Comparison of ENCODE assay signal across 22 mouse cellular contexts in genomic region chr6:121732632-121733031, GRCm38 (mm10). TPM values are rescaled to one million over a fixed set of nuclear protein-coding genes. Genes with fewer than 3 reads are reported as not detected.
"Had no signal": no experiment of that assay in that cellular context is flagged by ENCODE, and none has a peak within 500 bp of the region (broad histone marks: within the 10 kb centered on the region; RNA-seq: fewer than 3 reads in every experiment).

TSS of gene Gm7298 (plus strand) at chr6:121732932.

- H3K27ac ChIP-seq: neural tube, embryonic 13.5 days; neural tube, embryonic 15.5 days; stomach, embryonic 15.5 days; stomach, postnatal 0 days had no signal

- H3K4me2 ChIP-seq: neural tube, embryonic 13.5 days; neural tube, embryonic 15.5 days; stomach, embryonic 15.5 days had no signal

- H3K36me3 ChIP-seq: neural tube, embryonic 13.5 days; neural tube, embryonic 15.5 days; stomach, embryonic 15.5 days had no signal

- DNase-seq: retina, postnatal 1 day; right cerebral cortex, adult 18-20 months; right cerebral cortex, postnatal 14 days; right cerebral cortex, postnatal 25 days; right cerebral cortex, postnatal 4 days; spleen, adult 18-20 months; thymus, adult 18-20 months; thymus, adult 2 months; thymus, postnatal 14 days; thymus, postnatal 25 days; thymus, postnatal 36 days; thymus, postnatal 4 days had no signal

- H3K9me3 ChIP-seq: neural tube, embryonic 13.5 days; neural tube, embryonic 15.5 days; stomach, embryonic 15.5 days had no signal

- H3K27me3 ChIP-seq: neural tube, embryonic 13.5 days; neural tube, embryonic 15.5 days; stomach, embryonic 15.5 days had no signal

- H3K4me1 ChIP-seq: neural tube, embryonic 13.5 days; neural tube, embryonic 15.5 days; stomach, embryonic 15.5 days had no signal

- H3K9ac ChIP-seq: neural tube, embryonic 13.5 days; neural tube, embryonic 15.5 days; stomach, embryonic 15.5 days had no signal

- H3K4me3 ChIP-seq: neural tube, embryonic 13.5 days; neural tube, embryonic 15.5 days; stomach, embryonic 15.5 days had no signal

RNA-seq across cellular contexts. Expression of gene Gm7298, which starts in this region (rescaled TPM):
- total RNA-seq: neutrophil, adult 5-6 weeks had no signal
- polyA plus RNA-seq: neural tube, embryonic 13.5 days; small intestine, adult 2 months; spleen, adult 2 months; stomach, embryonic 14.5 days; stomach, embryonic 15.5 days; stomach, embryonic 16.5 days; stomach, postnatal 0 days; thymus, postnatal 0 days had no signal
